Comparison of ENCODE assay signal across 15 mouse cellular contexts in the genomic region with DNA sequence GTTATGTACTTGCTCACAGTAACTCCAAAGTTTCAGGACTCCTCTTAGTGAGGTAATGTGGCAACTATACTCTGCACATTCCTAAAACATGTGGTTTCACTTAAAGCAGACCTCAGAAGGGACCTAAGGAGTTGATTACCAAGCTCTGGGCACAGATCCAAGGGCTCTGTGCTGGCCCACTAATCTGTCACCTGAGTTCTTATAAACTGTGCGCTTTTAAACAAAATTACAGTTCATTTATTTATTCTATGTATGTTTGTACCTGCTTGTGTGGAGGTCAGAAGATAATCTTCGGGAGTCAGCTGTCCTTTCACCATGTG. TPM values are rescaled to one million over a fixed set of nuclear protein-coding genes. Genes with fewer than 3 reads are reported as not detected.
A peak's percentile ranks its signal among the peaks of the same experiment; 100 is the strongest.
DNase-seq lines count a peak whose midpoint lies in the region; ATAC-seq and TF ChIP-seq lines count a peak whose summit lies in the region.
"Had no signal": no experiment of that assay in that cellular context is flagged by ENCODE, and none has a peak within 500 bp of the region (broad histone marks: within the 10 kb centered on the region; RNA-seq: fewer than 3 reads in every experiment).

No protein-coding gene starts in this region.

- 71% methylated on average over 2 of the region's 2 CpGs for WGBS in hindbrain, embryonic 11.5 days
- WGBS in hindbrain, embryonic 10.5 days, result 73% methylated on average over 2 of the region's 2 CpGs
- WGBS in embryonic facial prominence, embryonic 12.5 days, result 20% methylated on average over 2 of the region's 2 CpGs
- 84% methylated on average over 2 of the region's 2 CpGs for WGBS in midbrain, postnatal 0 days

- POLR2A ChIA-PET in Patski (lab: Charles Lee), result interaction anchor here (1.0 kb wide), 1 partner anchor 17 kb away, joined by 3 read pairs; no protein-coding TSS in a partner anchor

- no peaks in the 10 kb centered on the region for H3K36me3 ChIP-seq in hindbrain, embryonic 11.5 days (ENCODE audit: control insufficient read depth, insufficient read depth, low read length)
- 0 out of 2 replicates have a peak, but pooled peaks cover 2% of the 10 kb centered on the region for H3K36me3 ChIP-seq in hindbrain, embryonic 10.5 days
- no peaks in the 10 kb centered on the region for H3K36me3 ChIP-seq in embryonic facial prominence, embryonic 12.5 days
- no peaks in the 10 kb centered on the region for H3K36me3 ChIP-seq in midbrain, postnatal 0 days (ENCODE audit: insufficient read depth, low read length)
- H3K36me3 ChIP-seq: neural tube, embryonic 13.5 days had no signal

- TF ChIP-seq CTCF in Patski (IDR thresholded peaks at IDR 0.05), result no peak
- TF ChIP-seq CTCF in midbrain, postnatal 0 days (IDR thresholded peaks at IDR 0.05), result no peak

- no peaks in the 10 kb centered on the region for H3K9me3 ChIP-seq in hindbrain, embryonic 11.5 days (ENCODE audit: control insufficient read depth, low read length)
- H3K9me3 ChIP-seq in hindbrain, embryonic 10.5 days, result no peaks in the 10 kb centered on the region
- H3K9me3 ChIP-seq in embryonic facial prominence, embryonic 12.5 days, result no peaks in the 10 kb centered on the region
- H3K9me3 ChIP-seq in midbrain, postnatal 0 days (ENCODE audit: low read length), result no peaks in the 10 kb centered on the region
- H3K9me3 ChIP-seq: neural tube, embryonic 13.5 days had no signal

- no peak for ATAC-seq in hindbrain, embryonic 11.5 days (ENCODE audit: low FRiP score)
- ATAC-seq in Patski, result peak; percentile 62
- ATAC-seq in embryonic facial prominence, embryonic 12.5 days (ENCODE audit: insufficient number of reproducible peaks, insufficient read depth, low FRiP score, low TSS enrichment), result peak; percentile 95
- ATAC-seq in midbrain, postnatal 0 days (ENCODE audit: low FRiP score), result no peak
- ATAC-seq: forebrain, embryonic 16.5 days had no signal

- no peaks in the 10 kb centered on the region for H3K4me1 ChIP-seq in hindbrain, embryonic 11.5 days (replicated peaks; ENCODE audit: control insufficient read depth, insufficient read depth, low read length)
- H3K4me1 ChIP-seq in hindbrain, embryonic 10.5 days (replicated peaks), result no peaks in the 10 kb centered on the region
- peaks cover 36% of the 10 kb centered on the region for H3K4me1 ChIP-seq in embryonic facial prominence, embryonic 12.5 days
- H3K4me1 ChIP-seq in midbrain, postnatal 0 days (ENCODE audit: insufficient read depth, low read length), result no peaks in the 10 kb centered on the region
- H3K4me1 ChIP-seq: neural tube, embryonic 13.5 days had no signal

- no peaks in the 10 kb centered on the region for H3K27me3 ChIP-seq in hindbrain, embryonic 11.5 days (ENCODE audit: control insufficient read depth, insufficient read depth, low read length)
- no peaks in the 10 kb centered on the region for H3K27me3 ChIP-seq in hindbrain, embryonic 10.5 days (ENCODE audit: insufficient read depth, poor library complexity, severe bottlenecking)
- no peaks in the 10 kb centered on the region for H3K27me3 ChIP-seq in Patski
- no peaks in the 10 kb centered on the region for H3K27me3 ChIP-seq in embryonic facial prominence, embryonic 12.5 days
- H3K27me3 ChIP-seq in midbrain, postnatal 0 days (ENCODE audit: insufficient read depth, low read length), result no peaks in the 10 kb centered on the region
- H3K27me3 ChIP-seq: neural tube, embryonic 13.5 days had no signal

- peak; percentile 26 for DNase-seq in hindbrain, embryonic 11.5 days (ENCODE audit: low spot score)
- no peak for DNase-seq in hindbrain, embryonic 10.5 days (ENCODE audit: low spot score)
- DNase-seq in Patski (ENCODE audit: low read depth, low spot score), result peak; percentile 25
- DNase-seq in lung, postnatal 14 days, result peak; percentile 12
- DNase-seq in thymus, postnatal 4 days, result no peak
- DNase-seq in retina, embryonic 14.5 days (ENCODE audit: low spot score), result no peak
- no peak for DNase-seq in midbrain, postnatal 0 days (ENCODE audit: low spot score)
- DNase-seq: kidney, adult 11 months; thymus, postnatal 25 days had no signal

- CTCF ChIA-PET in Patski (lab: Charles Lee), result interaction anchor here (1.3 kb wide), 1 partner anchor 13 kb away, joined by 3 read pairs; no protein-coding TSS in a partner anchor

- in situ Hi-C loops in Patski (cut with MboI; ENCODE audit: low pct_unique_long_range_greater_than_20kb), result no loop called here

- no peak overlapping the region for H3K27ac ChIP-seq in hindbrain, embryonic 11.5 days (ENCODE audit: low read depth, low read length)
- no peak overlapping the region for H3K27ac ChIP-seq in hindbrain, embryonic 10.5 days
- peak overlapping the region; percentile 78 for H3K27ac ChIP-seq in embryonic facial prominence, embryonic 12.5 days
- H3K27ac ChIP-seq in midbrain, postnatal 0 days (ENCODE audit: low read depth, low read length), result no peak overlapping the region
- H3K27ac ChIP-seq: macrophage; neural tube, embryonic 13.5 days had no signal

- no peak overlapping the region for H3K4me3 ChIP-seq in hindbrain, embryonic 11.5 days (ENCODE audit: low read depth, low read length)
- no peak overlapping the region for H3K4me3 ChIP-seq in hindbrain, embryonic 10.5 days
- no peak overlapping the region for H3K4me3 ChIP-seq in embryonic facial prominence, embryonic 12.5 days
- H3K4me3 ChIP-seq in midbrain, postnatal 0 days (ENCODE audit: low read depth, low read length), result no peak overlapping the region
- H3K4me3 ChIP-seq: neural tube, embryonic 13.5 days had no signal

- H3K9ac ChIP-seq in hindbrain, embryonic 11.5 days (ENCODE audit: low read depth, low read length), result no peak overlapping the region
- no peak overlapping the region for H3K9ac ChIP-seq in embryonic facial prominence, embryonic 12.5 days
- no peak overlapping the region for H3K9ac ChIP-seq in midbrain, postnatal 0 days (replicated peaks; ENCODE audit: low read length, poor library complexity, severe bottlenecking)
- H3K9ac ChIP-seq: neural tube, embryonic 13.5 days had no signal

- H3K4me2 ChIP-seq in hindbrain, embryonic 11.5 days (replicated peaks; ENCODE audit: low read depth, low read length), result no peak overlapping the region
- H3K4me2 ChIP-seq in embryonic facial prominence, embryonic 12.5 days (replicated peaks), result no peak overlapping the region
- H3K4me2 ChIP-seq in midbrain, postnatal 0 days (ENCODE audit: low read depth, low read length, poor library complexity, severe bottlenecking), result no peak overlapping the region
- H3K4me2 ChIP-seq: neural tube, embryonic 13.5 days had no signal

RNA-seq across cellular contexts. Expression of a gene that starts 57.1 kb away (rescaled TPM):
- 0.19 and 0.20 TPM in 2 replicates for polyA plus RNA-seq in hindbrain, embryonic 11.5 days (2014; fragmentation: Nextera tagmentation; extraction: Ambion mirVana)
- polyA plus RNA-seq in hindbrain, embryonic 10.5 days (2016; fragmentation: Nextera tagmentation; extraction: Ambion mirVana), result 0.07 and 0.15 TPM in 2 replicates
- not detected for polyA plus RNA-seq in Patski (2021)
- polyA plus RNA-seq in embryonic facial prominence, embryonic 12.5 days (2016; fragmentation: Nextera tagmentation; extraction: Ambion mirVana), result 0.33 and 0.95 TPM in 2 replicates
- 0.11 and 0.61 TPM in 2 replicates for total RNA-seq in midbrain, postnatal 0 days (2014; rRNA removed)
- 1.2 and 2.1 TPM in 2 replicates for polyA plus RNA-seq in midbrain, postnatal 0 days (2015; fragmentation: Nextera tagmentation; extraction: Ambion mirVana)
- total RNA-seq: heart, adult 8-10 months; layer of hippocampus, postnatal 14 days had no signal
- polyA plus RNA-seq: macrophage had no signal

Comparison
In these comparisons a context has a peak if more than half of its experiments do, and no peak if none do; other contexts are left out.
1. DNase-seq: peak in hindbrain, embryonic 11.5 days (single experiment), Patski (single experiment) and lung, postnatal 14 days (single experiment); none in hindbrain, embryonic 10.5 days (single experiment), thymus, postnatal 4 days (single experiment), retina, embryonic 14.5 days (single experiment) and midbrain, postnatal 0 days (single experiment).
2. ATAC-seq: peak in Patski (single experiment) and embryonic facial prominence, embryonic 12.5 days (single experiment); none in hindbrain, embryonic 11.5 days (single experiment) and midbrain, postnatal 0 days (single experiment).